ENCODE assay signal across 15 mouse cellular contexts in the genomic region with DNA sequence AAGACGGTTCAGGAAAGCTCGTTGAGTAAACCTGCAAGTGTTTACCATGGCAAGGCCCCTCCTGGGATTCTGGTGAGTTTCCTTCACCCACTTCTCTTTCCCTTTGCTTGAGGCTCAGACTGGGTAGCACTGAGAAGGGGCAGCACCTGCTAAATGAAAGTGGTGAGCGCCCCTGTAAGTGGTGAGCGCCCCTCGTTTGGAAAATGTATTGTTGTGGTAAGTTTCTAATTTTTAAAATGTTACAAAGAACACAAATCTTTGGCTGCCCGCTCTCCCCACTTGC. TPM values are rescaled to one million over a fixed set of nuclear protein-coding genes. Genes with fewer than 3 reads are reported as not detected.
DNase-seq lines count a peak whose midpoint lies in the region; ATAC-seq and TF ChIP-seq lines count a peak whose summit lies in the region.
"Had no signal": no experiment of that assay in that cellular context is flagged by ENCODE, and none has a peak within 500 bp of the region (broad histone marks: within the 10 kb centered on the region; RNA-seq: fewer than 3 reads in every experiment).

No protein-coding gene starts in this region.

- H3K27me3 ChIP-seq in spleen, adult 2 months (ENCODE audit: control insufficient read depth, insufficient read depth, low read length): no peaks in the 10 kb centered on the region
- H3K27me3 ChIP-seq in intestine, embryonic 16.5 days (replicated peaks; ENCODE audit: control insufficient read depth, insufficient read depth, low read length): no peaks in the 10 kb centered on the region
- H3K27me3 ChIP-seq: lung, embryonic 15.5 days; Patski had no signal

- no peak overlapping the region for H3K9ac ChIP-seq in intestine, embryonic 16.5 days (ENCODE audit: low read depth, low read length)
- H3K9ac ChIP-seq: lung, embryonic 15.5 days had no signal

- no peaks in the 10 kb centered on the region for H3K9me3 ChIP-seq in intestine, embryonic 16.5 days (ENCODE audit: control insufficient read depth, low read length)
- H3K9me3 ChIP-seq: lung, embryonic 15.5 days had no signal

- H3K4me2 ChIP-seq in intestine, embryonic 16.5 days (ENCODE audit: low read depth, low read length): peak overlapping the region; percentile 26
- H3K4me2 ChIP-seq: lung, embryonic 15.5 days; midbrain, embryonic 11.5 days had no signal

- peak overlapping the region; percentile 46 for H3K27ac ChIP-seq in spleen, adult 2 months (ENCODE audit: insufficient read depth, low read length)
- 0 out of 2 replicates have a peak overlapping the region, but pooled peaks have one; percentile 34 for H3K27ac ChIP-seq in bone marrow, adult 2 months (ENCODE audit: control insufficient read depth, insufficient read depth, low read depth, low read length, poor library complexity)
- peak overlapping the region; percentile 15; the same call in 1 of the 2 replicates for H3K27ac ChIP-seq in intestine, embryonic 16.5 days (ENCODE audit: low read length)
- H3K27ac ChIP-seq: lung, embryonic 15.5 days had no signal

- no peaks in the 10 kb centered on the region for H3K36me3 ChIP-seq in spleen, adult 2 months (ENCODE audit: control insufficient read depth, insufficient read depth, low read length)
- no peaks in the 10 kb centered on the region for H3K36me3 ChIP-seq in intestine, embryonic 16.5 days (ENCODE audit: control insufficient read depth, insufficient read depth, low read length)
- H3K36me3 ChIP-seq: lung, embryonic 15.5 days had no signal

- H3K4me1 ChIP-seq in spleen, adult 2 months (ENCODE audit: control insufficient read depth, insufficient read depth, insufficient read length): peaks cover 5% of the 10 kb centered on the region
- peaks cover 3% of the 10 kb centered on the region for H3K4me1 ChIP-seq in bone marrow, adult 2 months (ENCODE audit: control insufficient read depth, insufficient read depth, low read length)
- peaks cover 21% of the 10 kb centered on the region for H3K4me1 ChIP-seq in intestine, embryonic 16.5 days (ENCODE audit: control insufficient read depth, insufficient read depth, low read length)

- 15% methylated on average over 6 of the region's 6 CpGs for WGBS in spleen, adult 2 months
- WGBS in bone marrow, adult 2 months: 16% methylated on average over 6 of the region's 6 CpGs
- 64% methylated on average over 6 of the region's 6 CpGs for WGBS in intestine, embryonic 16.5 days

- no peak for TF ChIP-seq CTCF in spleen, adult 2 months (IDR thresholded peaks at IDR 0.05; ENCODE audit: extremely low read depth, insufficient read depth, insufficient read length, insufficient replicate concordance)
- no peak for TF ChIP-seq CTCF in bone marrow, adult 2 months (IDR thresholded peaks at IDR 0.05; ENCODE audit: control insufficient read depth, insufficient read depth, low read length)

- DNase-seq in spleen, adult 2 months (ENCODE audit: low read depth in 1 of 2, low spot score in 2 of 2): no peak
- DNase-seq in spleen, adult 12 weeks (ENCODE audit: low spot score): no peak
- no peak for DNase-seq in right cerebral cortex, postnatal 4 days
- no peak for DNase-seq in ovary, postnatal 14 days (ENCODE audit: low spot score)
- DNase-seq: cerebellum, adult 8-10 months; gastrocnemius, postnatal 36 days; heart, postnatal 10 days; left cerebral cortex, postnatal 4 days had no signal

- TF ChIP-seq POLR2A in spleen, adult 2 months (IDR thresholded peaks at IDR 0.05; ENCODE audit: low read depth, low read length): no peak
- no peak for TF ChIP-seq POLR2A in bone marrow, adult 2 months (IDR thresholded peaks at IDR 0.05; ENCODE audit: borderline replicate concordance, control insufficient read depth, low read depth, low read length)

- no peak for ATAC-seq in intestine, embryonic 16.5 days
- ATAC-seq in megakaryocyte progenitor cell, adult 5-6 weeks (replicated peaks; ENCODE audit: poor library complexity): peak; percentile 7
- ATAC-seq: Patski had no signal

- H3K4me3 ChIP-seq in spleen, adult 2 months (ENCODE audit: extremely low read depth, insufficient read depth, insufficient read length): peak overlapping the region; percentile 40
- peak overlapping the region; percentile 37 for H3K4me3 ChIP-seq in bone marrow, adult 2 months (replicated peaks; ENCODE audit: control insufficient read depth, low read depth, low read length)
- 0 out of 2 replicates have a peak overlapping the region, but pooled peaks have one; percentile 4 for H3K4me3 ChIP-seq in intestine, embryonic 16.5 days (ENCODE audit: low read length)
- H3K4me3 ChIP-seq: lung, embryonic 15.5 days; myocyte had no signal

RNA-seq across cellular contexts. Expression of a gene that starts 22.4 kb away (rescaled TPM):
- 13.4 and 13.5 TPM in 2 replicates for polyA plus RNA-seq in spleen, adult 2 months (2012; rRNA removed)
- polyA plus RNA-seq in bone marrow, adult 2 months (2011; ENCODE audit: insufficient read depth, insufficient read length, low replicate concordance, missing spikeins): 38.3 and 70.4 TPM in 2 replicates
- 19.2 and 22.7 TPM in 2 replicates for polyA plus RNA-seq in intestine, embryonic 16.5 days (2015; fragmentation: Nextera tagmentation; extraction: Ambion mirVana)
- total RNA-seq in megakaryocyte progenitor cell, adult 5-6 weeks (2015): 18.9 and 26.4 TPM in 2 replicates
- 26.1 and 47.3 TPM in 2 replicates for total RNA-seq in megakaryocyte progenitor cell, adult 5-6 weeks (2017)
